In the genomic region with DNA sequence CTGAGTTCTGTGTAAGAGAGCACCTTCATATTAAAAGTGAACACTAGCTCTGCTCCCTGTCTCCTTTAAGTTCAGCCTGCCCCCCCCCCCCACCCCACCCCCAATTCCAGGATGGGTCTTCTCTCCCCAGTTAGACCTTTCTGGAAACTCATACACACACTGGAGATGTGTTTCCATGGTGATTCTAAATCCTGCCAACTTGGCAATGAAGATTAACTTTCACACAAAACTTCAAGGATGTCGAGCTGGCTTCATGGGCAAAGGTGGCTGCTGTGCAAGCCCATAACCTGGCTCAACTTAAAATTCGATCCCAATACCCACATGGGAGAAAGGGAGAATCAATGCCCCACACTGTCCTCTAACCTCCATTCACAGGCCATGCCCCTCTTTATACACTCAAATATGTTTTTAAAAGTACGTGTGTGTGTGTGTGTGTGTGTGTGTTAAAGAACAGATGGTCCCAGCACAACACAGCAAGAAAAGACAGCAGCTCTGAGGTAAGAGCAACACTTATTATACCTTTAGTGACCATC, we compare ENCODE assay signal across 8 mouse cellular contexts. TPM values are rescaled to one million over a fixed set of nuclear protein-coding genes. Genes with fewer than 3 reads are reported as not detected.
DNase-seq lines count a peak whose midpoint lies in the region; ATAC-seq and TF ChIP-seq lines count a peak whose summit lies in the region.

No protein-coding gene starts in this region.

- H3K9me3 ChIP-seq in hindbrain, embryonic 11.5 days (ENCODE audit: control insufficient read depth, low read length) = no peaks in the 10 kb centered on the region
- no peaks in the 10 kb centered on the region for H3K9me3 ChIP-seq in midbrain, embryonic 12.5 days

- no peak overlapping the region for H3K27ac ChIP-seq in hindbrain, embryonic 11.5 days (ENCODE audit: low read depth, low read length)
- H3K27ac ChIP-seq in midbrain, embryonic 12.5 days (replicated peaks) = peak overlapping the region; percentile 95

- H3K9ac ChIP-seq in hindbrain, embryonic 11.5 days (ENCODE audit: low read depth, low read length) = no peak overlapping the region; the same call in 1 of the 2 replicates
- H3K9ac ChIP-seq in midbrain, embryonic 12.5 days (replicated peaks) = peak overlapping the region; percentile 95

- no peaks in the 10 kb centered on the region for H3K27me3 ChIP-seq in hindbrain, embryonic 11.5 days (ENCODE audit: control insufficient read depth, insufficient read depth, low read length)
- no peaks in the 10 kb centered on the region for H3K27me3 ChIP-seq in midbrain, embryonic 12.5 days

- no peak for TF ChIP-seq CTCF in brain, embryonic 14.5 days (IDR thresholded peaks at IDR 0.05; ENCODE audit: borderline replicate concordance, extremely low read depth, insufficient read depth, insufficient read length)

- 0 out of 2 replicates have a peak, but pooled peaks cover 4% of the 10 kb centered on the region for H3K36me3 ChIP-seq in hindbrain, embryonic 11.5 days (ENCODE audit: control insufficient read depth, insufficient read depth, low read length)
- peaks cover 25% of the 10 kb centered on the region for H3K36me3 ChIP-seq in midbrain, embryonic 12.5 days

- peak; percentile 61 for DNase-seq in kidney, adult 9 months
- no peak for DNase-seq in kidney, adult 18-20 months
- DNase-seq in brain, embryonic 14.5 days (ENCODE audit: low read depth) = peak; percentile 72
- DNase-seq in hindbrain, embryonic 11.5 days (ENCODE audit: low spot score) = no peak
- no peak for DNase-seq in right cerebral cortex, adult 2 months (ENCODE audit: low spot score in 2 of 2)

- TF ChIP-seq POLR2A in brain, embryonic 14.5 days (IDR thresholded peaks at IDR 0.05; ENCODE audit: borderline replicate concordance, extremely low read depth, insufficient read depth, insufficient read length, poor library complexity, severe bottlenecking) = no peak

- no peak for ATAC-seq in hindbrain, embryonic 11.5 days (ENCODE audit: low FRiP score)
- no peak for ATAC-seq in midbrain, embryonic 12.5 days (ENCODE audit: low FRiP score, low read depth)
- no peak for ATAC-seq in megakaryocyte progenitor cell, adult 5-6 weeks (replicated peaks; ENCODE audit: poor library complexity)
- ATAC-seq in inflammation-experienced regulatory T-cells, adult 6 months = no peak

- H3K4me1 ChIP-seq in hindbrain, embryonic 11.5 days (replicated peaks; ENCODE audit: control insufficient read depth, insufficient read depth, low read length) = peaks cover 8% of the 10 kb centered on the region
- H3K4me1 ChIP-seq in midbrain, embryonic 12.5 days = peaks cover 34% of the 10 kb centered on the region

- H3K4me2 ChIP-seq in hindbrain, embryonic 11.5 days (replicated peaks; ENCODE audit: low read depth, low read length) = peak overlapping the region; percentile 91; the same call in 1 of the 2 replicates
- H3K4me2 ChIP-seq in midbrain, embryonic 12.5 days (replicated peaks) = peak overlapping the region; percentile 87

- 72% methylated on average over 3 of the region's 3 CpGs for WGBS in hindbrain, embryonic 11.5 days
- 62% methylated on average over 3 of the region's 3 CpGs for WGBS in midbrain, embryonic 12.5 days

- H3K4me3 ChIP-seq in hindbrain, embryonic 11.5 days (ENCODE audit: low read depth, low read length) = no peak overlapping the region
- H3K4me3 ChIP-seq in midbrain, embryonic 12.5 days = peak overlapping the region; percentile 90

RNA-seq across cellular contexts. Expression of gene Ppp6r1, which starts 1.2 kb away (rescaled TPM):
- 115 and 130 TPM in 2 replicates for polyA plus RNA-seq in brain, embryonic 14.5 days (2012; rRNA removed)
- polyA plus RNA-seq in hindbrain, embryonic 11.5 days (2014; fragmentation: Nextera tagmentation; extraction: Ambion mirVana) = 6.0 and 8.1 TPM in 2 replicates
- polyA plus RNA-seq in midbrain, embryonic 12.5 days (2016; fragmentation: Nextera tagmentation; extraction: Ambion mirVana) = 13.8 and 13.9 TPM in 2 replicates
- 99.0 and 102 TPM in 2 replicates for total RNA-seq in megakaryocyte progenitor cell, adult 5-6 weeks (2015)
- 124 and 144 TPM in 2 replicates for total RNA-seq in megakaryocyte progenitor cell, adult 5-6 weeks (2017)
- 10 to 100 TPM in 1 of 3 experiments, 1 to 10 TPM in 2; 7.7 to 13.6 (median 9.7) TPM for polyA plus RNA-seq in inflammation-experienced regulatory T-cells, adult 6 months (2017; shearing (Covaris generic))

RNA-seq across cellular contexts. Expression of gene Hspbp1, which starts 24.9 kb away (rescaled TPM):
- 93.3 and 97.3 TPM in 2 replicates for polyA plus RNA-seq in brain, embryonic 14.5 days (2012; rRNA removed)
- 112 and 114 TPM in 2 replicates for polyA plus RNA-seq in hindbrain, embryonic 11.5 days (2014; fragmentation: Nextera tagmentation; extraction: Ambion mirVana)
- 111 and 113 TPM in 2 replicates for polyA plus RNA-seq in midbrain, embryonic 12.5 days (2016; fragmentation: Nextera tagmentation; extraction: Ambion mirVana)
- total RNA-seq in megakaryocyte progenitor cell, adult 5-6 weeks (2015) = 48.1 and 52.5 TPM in 2 replicates
- 20.2 and 26.2 TPM in 2 replicates for total RNA-seq in megakaryocyte progenitor cell, adult 5-6 weeks (2017)
- 10 to 100 TPM; 41.5 to 52.0 (median 46.5) TPM for polyA plus RNA-seq in inflammation-experienced regulatory T-cells, adult 6 months (2017; shearing (Covaris generic))

RNA-seq across cellular contexts. Expression of gene Tmem86b, which starts 28.8 kb away (rescaled TPM):
- polyA plus RNA-seq in brain, embryonic 14.5 days (2012; rRNA removed) = 55.9 and 89.5 TPM in 2 replicates
- 3.2 and 3.3 TPM in 2 replicates for polyA plus RNA-seq in hindbrain, embryonic 11.5 days (2014; fragmentation: Nextera tagmentation; extraction: Ambion mirVana)
- 2.8 TPM in 2 replicates for polyA plus RNA-seq in midbrain, embryonic 12.5 days (2016; fragmentation: Nextera tagmentation; extraction: Ambion mirVana)
- 6.7 and 8.9 TPM in 2 replicates for total RNA-seq in megakaryocyte progenitor cell, adult 5-6 weeks (2015)
- 15.2 and 22.4 TPM in 2 replicates for total RNA-seq in megakaryocyte progenitor cell, adult 5-6 weeks (2017)
- polyA plus RNA-seq in inflammation-experienced regulatory T-cells, adult 6 months (2017; shearing (Covaris generic)) = 1 to 10 TPM; 3.1 to 4.1 (median 4.0) TPM

RNA-seq across cellular contexts. Expression of gene Brsk1, which starts 30.4 kb away (rescaled TPM):
- polyA plus RNA-seq in brain, embryonic 14.5 days (2012; rRNA removed) = 137 and 161 TPM in 2 replicates
- 3.1 and 5.1 TPM in 2 replicates for polyA plus RNA-seq in hindbrain, embryonic 11.5 days (2014; fragmentation: Nextera tagmentation; extraction: Ambion mirVana)
- 5.4 and 5.7 TPM in 2 replicates for polyA plus RNA-seq in midbrain, embryonic 12.5 days (2016; fragmentation: Nextera tagmentation; extraction: Ambion mirVana)
- 0.44 TPM in 1 of 2 replicates, not detected in the other for total RNA-seq in megakaryocyte progenitor cell, adult 5-6 weeks (2015)
- not detected in 2 replicates for total RNA-seq in megakaryocyte progenitor cell, adult 5-6 weeks (2017)
- under 1 TPM in 1 of 3 experiments, not detected in 2; 0.62 TPM for polyA plus RNA-seq in inflammation-experienced regulatory T-cells, adult 6 months (2017; shearing (Covaris generic))

RNA-seq across cellular contexts. Expression of gene Ptprh, which starts 56.1 kb away (rescaled TPM):
- polyA plus RNA-seq in brain, embryonic 14.5 days (2012; rRNA removed) = 0.87 and 1.5 TPM in 2 replicates
- polyA plus RNA-seq in hindbrain, embryonic 11.5 days (2014; fragmentation: Nextera tagmentation; extraction: Ambion mirVana) = 0.11 TPM in 1 of 2 replicates, not detected in the other
- 0.10 and 0.14 TPM in 2 replicates for polyA plus RNA-seq in midbrain, embryonic 12.5 days (2016; fragmentation: Nextera tagmentation; extraction: Ambion mirVana)
- not detected in 2 replicates for total RNA-seq in megakaryocyte progenitor cell, adult 5-6 weeks (2015)
- total RNA-seq in megakaryocyte progenitor cell, adult 5-6 weeks (2017) = not detected in 2 replicates
- not detected for polyA plus RNA-seq in inflammation-experienced regulatory T-cells, adult 6 months (2017; shearing (Covaris generic))

Comparison
In these comparisons a context has a peak if more than half of its experiments do, and no peak if none do; other contexts are left out.
1. DNase-seq: peak in kidney, adult 9 months (single experiment) and brain, embryonic 14.5 days (single experiment); none in kidney, adult 18-20 months (single experiment), hindbrain, embryonic 11.5 days (single experiment) and right cerebral cortex, adult 2 months (0 of 2).
2. RNA of gene Tmem86b, which starts 28.8 kb away (polyA plus RNA-seq): 55.9 to 89.5 TPM in brain, embryonic 14.5 days; 3.1 to 4.1 TPM in inflammation-experienced regulatory T-cells, adult 6 months, 3.2 to 3.3 TPM in hindbrain, embryonic 11.5 days and 2.8 TPM in midbrain, embryonic 12.5 days; every median in the first group is over 10 times any median in the second.